Mouse (Mus musculus): ENCODE measurements around the gene En1. TPM values are rescaled to one million over a fixed set of nuclear protein-coding genes. Genes with fewer than 3 reads are reported as not detected.

The En1 gene
- polyA plus RNA-seq, 1 experiment from 2014 or later: 5.2 TPM

- no peaks in the 10 kb centered on the region for H3K36me3 ChIP-seq (ENCODE audit: control insufficient read depth, insufficient read depth, low read length)
- no peak overlapping the region for H3K27ac ChIP-seq (ENCODE audit: low read depth, low read length)
- H3K4me1 ChIP-seq (ENCODE audit: control insufficient read depth, insufficient read depth, low read length): peaks cover 10% of the 10 kb centered on the region; the same call in 1 of the 2 replicates
- WGBS: 10% methylated on average over 10 of the region's 10 CpGs
- no peaks in the 10 kb centered on the region for H3K9me3 ChIP-seq (ENCODE audit: control insufficient read depth, low read length)
- no peak for DNase-seq (ENCODE audit: low spot score)
- H3K9ac ChIP-seq (ENCODE audit: low read length): peak overlapping the region; percentile 44; the same call in 1 of the 2 replicates
- no peak for ATAC-seq (ENCODE audit: insufficient read depth, low FRiP score, low TSS enrichment)
- no peaks in the 10 kb centered on the region for H3K27me3 ChIP-seq (ENCODE audit: control insufficient read depth, insufficient read depth, low read length)
- 0 out of 2 replicates have a peak overlapping the region, but pooled peaks have one; percentile 12 for H3K4me3 ChIP-seq (ENCODE audit: low read depth, low read length)
- peak overlapping the region; percentile 35 for H3K4me2 ChIP-seq (ENCODE audit: low read depth)
Observed at GRCm38 (mm10) chr1:120643380-120643779, 41.2 kb downstream of the En1 start.

GRCm38 (mm10) chr1:120643848-120644711 is 41.9 kb downstream of the En1 start:
- Histone ChIP-seq H3K27ac (ENCODE audit: low read depth, low read length) (0 out of 2 replicates have a peak overlapping the region, but pooled peaks have one; percentile 20), H3K36me3 (ENCODE audit: control insufficient read depth, insufficient read depth, low read length) (no peaks in the 10 kb centered on the region), H3K27me3 (ENCODE audit: control insufficient read depth, insufficient read depth, low read length) (no peaks in the 10 kb centered on the region), H3K9ac (ENCODE audit: low read length) (peak overlapping the region; percentile 44; the same call in 1 of the 2 replicates), H3K4me1 (ENCODE audit: control insufficient read depth, insufficient read depth, low read length) (peaks cover 10% of the 10 kb centered on the region; the same call in 1 of the 2 replicates), H3K9me3 (ENCODE audit: control insufficient read depth, low read length) (no peaks in the 10 kb centered on the region), H3K4me2 (ENCODE audit: low read depth) (peak overlapping the region; percentile 35), H3K4me3 (ENCODE audit: low read depth, low read length) (peak overlapping the region; percentile 12; the same call in 1 of the 2 replicates)
- 3% methylated on average over 13 of the region's 13 CpGs for WGBS
- ATAC-seq (ENCODE audit: insufficient read depth, low FRiP score, low TSS enrichment) (peak; percentile 81), DNase-seq (ENCODE audit: low spot score) (peak; percentile 36)

- Histone ChIP-seq H3K4me1 (ENCODE audit: control insufficient read depth, insufficient read depth, low read length) (peaks cover 10% of the 10 kb centered on the region; the same call in 1 of the 2 replicates), H3K36me3 (ENCODE audit: control insufficient read depth, insufficient read depth, low read length) (no peaks in the 10 kb centered on the region), H3K4me2 (ENCODE audit: low read depth) (no peak overlapping the region; the same call in 1 of the 2 replicates), H3K9ac (ENCODE audit: low read length) (no peak overlapping the region), H3K4me3 (ENCODE audit: low read depth, low read length) (no peak overlapping the region), H3K27ac (ENCODE audit: low read depth, low read length) (no peak overlapping the region), H3K27me3 (ENCODE audit: control insufficient read depth, insufficient read depth, low read length) (no peaks in the 10 kb centered on the region), H3K9me3 (ENCODE audit: control insufficient read depth, low read length) (no peaks in the 10 kb centered on the region)
- WGBS: 41% methylated on average over 1 of the region's 1 CpGs
- DNase-seq (ENCODE audit: low spot score) (no peak), ATAC-seq (ENCODE audit: insufficient read depth, low FRiP score, low TSS enrichment) (no peak)
Observed at GRCm38 (mm10) chr1:120644755-120645154, 42.5 kb downstream of the En1 start.

- Histone ChIP-seq H3K4me1 (ENCODE audit: control insufficient read depth, insufficient read depth, low read length) (no peaks in the 10 kb centered on the region), H3K4me2 (ENCODE audit: low read depth) (no peak overlapping the region), H3K27me3 (ENCODE audit: control insufficient read depth, insufficient read depth, low read length) (no peaks in the 10 kb centered on the region), H3K9ac (ENCODE audit: low read length) (no peak overlapping the region), H3K36me3 (ENCODE audit: control insufficient read depth, insufficient read depth, low read length) (no peaks in the 10 kb centered on the region), H3K9me3 (ENCODE audit: control insufficient read depth, low read length) (no peaks in the 10 kb centered on the region), H3K4me3 (ENCODE audit: low read depth, low read length) (no peak overlapping the region), H3K27ac (ENCODE audit: low read depth, low read length) (no peak overlapping the region)
- ATAC-seq (ENCODE audit: insufficient read depth, low FRiP score, low TSS enrichment) (no peak), DNase-seq (ENCODE audit: low spot score) (no peak)
- 75% methylated on average over 8 of the region's 8 CpGs for WGBS
Observed at GRCm38 (mm10) chr1:120650068-120650467, 47.9 kb downstream of the En1 start.

- Histone ChIP-seq H3K9me3 (ENCODE audit: control insufficient read depth, low read length) (no peaks in the 10 kb centered on the region), H3K27me3 (ENCODE audit: control insufficient read depth, insufficient read depth, low read length) (no peaks in the 10 kb centered on the region), H3K36me3 (ENCODE audit: control insufficient read depth, insufficient read depth, low read length) (no peaks in the 10 kb centered on the region), H3K4me2 (ENCODE audit: low read depth) (no peak overlapping the region), H3K9ac (ENCODE audit: low read length) (no peak overlapping the region), H3K4me3 (ENCODE audit: low read depth, low read length) (no peak overlapping the region), H3K4me1 (ENCODE audit: control insufficient read depth, insufficient read depth, low read length) (no peaks in the 10 kb centered on the region), H3K27ac (ENCODE audit: low read depth, low read length) (no peak overlapping the region)
- ATAC-seq (ENCODE audit: insufficient read depth, low FRiP score, low TSS enrichment): no peak
- DNase-seq (ENCODE audit: low spot score): no peak
- WGBS: 82% methylated on average over 5 of the region's 5 CpGs
Observed at GRCm38 (mm10) chr1:120651997-120652396, 49.8 kb downstream of the En1 start.

GRCm38 (mm10) chr1:120654950-120655396 is 52.8 kb downstream of the En1 start:
- 63% methylated on average over 7 of the region's 7 CpGs for WGBS
- Histone ChIP-seq H3K9ac (ENCODE audit: low read length) (no peak overlapping the region), H3K9me3 (ENCODE audit: control insufficient read depth, low read length) (no peaks in the 10 kb centered on the region), H3K4me3 (ENCODE audit: low read depth, low read length) (no peak overlapping the region), H3K36me3 (ENCODE audit: control insufficient read depth, insufficient read depth, low read length) (no peaks in the 10 kb centered on the region), H3K4me1 (ENCODE audit: control insufficient read depth, insufficient read depth, low read length) (no peaks in the 10 kb centered on the region), H3K27ac (ENCODE audit: low read depth, low read length) (no peak overlapping the region), H3K27me3 (ENCODE audit: control insufficient read depth, insufficient read depth, low read length) (no peaks in the 10 kb centered on the region), H3K4me2 (ENCODE audit: low read depth) (no peak overlapping the region)
- ATAC-seq (ENCODE audit: insufficient read depth, low FRiP score, low TSS enrichment): no peak
- no peak for DNase-seq (ENCODE audit: low spot score)

Other genes with a start within 250 kb of the En1 start
- 0.77 TPM in 1 of 2 replicates, not detected in the other for gene Marco, start 97.4 kb upstream of the En1 start, polyA plus RNA-seq (2014; fragmentation: Nextera tagmentation; extraction: Ambion mirVana)

All from neural tube, embryonic 11.5 days (tissue).